Mouse (Mus musculus): ENCODE results near the gene Abl2. TPM values are rescaled to one million over a fixed set of nuclear protein-coding genes. Genes with fewer than 3 reads are reported as not detected.

The Abl2 gene
- polyA plus RNA-seq, 1 experiment from 2014 or later, result 7.0 TPM

GRCm38 (mm10) chr1:156677230-156677629 lies 118.6 kb downstream of the Abl2 start:
- peaks cover 25% of the 10 kb centered on the region for H3K36me3 ChIP-seq
- 79% methylated on average over 3 of the region's 3 CpGs for WGBS
- ATAC-seq, result no peak

GRCm38 (mm10) chr1:156679599-156679998 lies 121.0 kb downstream of the Abl2 start:
- no peak overlapping the region for H3K4me3 ChIP-seq (replicated peaks)
- peaks cover 6% of the 10 kb centered on the region; the same call in 1 of the 2 replicates for H3K27me3 ChIP-seq
- H3K4me2 ChIP-seq (replicated peaks), result no peak overlapping the region
- no peak overlapping the region for H3K27ac ChIP-seq
- no peaks in the 10 kb centered on the region for H3K9me3 ChIP-seq
- ATAC-seq, result no peak
- 71% methylated on average over 9 of the region's 9 CpGs for WGBS
- no peak overlapping the region for H3K9ac ChIP-seq (replicated peaks)
- H3K36me3 ChIP-seq, result peaks cover 39% of the 10 kb centered on the region
- H3K4me1 ChIP-seq (replicated peaks), result peaks cover under 1% of the 10 kb centered on the region

More at GRCm38 (mm10) chr1:156677230-156677629, 118.6 kb downstream of the Abl2 start:
- H3K4me2 ChIP-seq (replicated peaks), result no peak overlapping the region
- H3K27me3 ChIP-seq, result peaks cover 22% of the 10 kb centered on the region; the same call in 1 of the 2 replicates
- H3K4me1 ChIP-seq (replicated peaks), result peaks cover 21% of the 10 kb centered on the region
- H3K9me3 ChIP-seq, result no peaks in the 10 kb centered on the region
- H3K27ac ChIP-seq, result no peak overlapping the region
- no peak overlapping the region for H3K4me3 ChIP-seq (replicated peaks)
- no peak overlapping the region for H3K9ac ChIP-seq (replicated peaks)

- 75% methylated on average over 7 of the region's 7 CpGs for WGBS
- H3K27me3 ChIP-seq, result no peaks in the 10 kb centered on the region
- no peak overlapping the region for H3K9ac ChIP-seq (replicated peaks)
- H3K27ac ChIP-seq, result no peak overlapping the region
- H3K9me3 ChIP-seq, result no peaks in the 10 kb centered on the region
- ATAC-seq, result no peak
- H3K4me3 ChIP-seq (replicated peaks), result no peak overlapping the region
- no peak overlapping the region for H3K4me2 ChIP-seq (replicated peaks)
- H3K36me3 ChIP-seq, result peaks cover 76% of the 10 kb centered on the region
- H3K4me1 ChIP-seq (replicated peaks), result no peaks in the 10 kb centered on the region
Measured at GRCm38 (mm10) chr1:156686025-156686661, 127.6 kb downstream of the Abl2 start.

Other genes with a start within 250 kb of the Abl2 start
- gene Nphs2, start 248.1 kb upstream of the Abl2 start, polyA plus RNA-seq (2015; fragmentation: Nextera tagmentation; extraction: Ambion mirVana), result 0.28 TPM in 1 of 2 replicates, not detected in the other
- gene Gm2000, start 192.7 kb upstream of the Abl2 start, polyA plus RNA-seq (2015; fragmentation: Nextera tagmentation; extraction: Ambion mirVana), result 591 and 665 TPM in 2 replicates
- gene Axdnd1, start 137.6 kb upstream of the Abl2 start, polyA plus RNA-seq (2015; fragmentation: Nextera tagmentation; extraction: Ambion mirVana), result 0.17 and 0.45 TPM in 2 replicates
- 10.9 and 11.1 TPM in 2 replicates for gene Soat1, start 84.5 kb upstream of the Abl2 start, polyA plus RNA-seq (2015; fragmentation: Nextera tagmentation; extraction: Ambion mirVana)
- gene Gm10031, start 34.8 kb upstream of the Abl2 start, polyA plus RNA-seq (2015; fragmentation: Nextera tagmentation; extraction: Ambion mirVana), result 0.66 and 1.1 TPM in 2 replicates
- gene Tor3a, start 115.6 kb downstream of the Abl2 start, polyA plus RNA-seq (2015; fragmentation: Nextera tagmentation; extraction: Ambion mirVana), result 2.4 and 3.4 TPM in 2 replicates
- 25.2 and 25.9 TPM in 2 replicates for gene Fam20b, start 160.3 kb downstream of the Abl2 start, polyA plus RNA-seq (2015; fragmentation: Nextera tagmentation; extraction: Ambion mirVana)

Data from midbrain, embryonic 13.5 days (tissue).